Comparison of ENCODE assay signal across 10 mouse cellular contexts in the genomic region with DNA sequence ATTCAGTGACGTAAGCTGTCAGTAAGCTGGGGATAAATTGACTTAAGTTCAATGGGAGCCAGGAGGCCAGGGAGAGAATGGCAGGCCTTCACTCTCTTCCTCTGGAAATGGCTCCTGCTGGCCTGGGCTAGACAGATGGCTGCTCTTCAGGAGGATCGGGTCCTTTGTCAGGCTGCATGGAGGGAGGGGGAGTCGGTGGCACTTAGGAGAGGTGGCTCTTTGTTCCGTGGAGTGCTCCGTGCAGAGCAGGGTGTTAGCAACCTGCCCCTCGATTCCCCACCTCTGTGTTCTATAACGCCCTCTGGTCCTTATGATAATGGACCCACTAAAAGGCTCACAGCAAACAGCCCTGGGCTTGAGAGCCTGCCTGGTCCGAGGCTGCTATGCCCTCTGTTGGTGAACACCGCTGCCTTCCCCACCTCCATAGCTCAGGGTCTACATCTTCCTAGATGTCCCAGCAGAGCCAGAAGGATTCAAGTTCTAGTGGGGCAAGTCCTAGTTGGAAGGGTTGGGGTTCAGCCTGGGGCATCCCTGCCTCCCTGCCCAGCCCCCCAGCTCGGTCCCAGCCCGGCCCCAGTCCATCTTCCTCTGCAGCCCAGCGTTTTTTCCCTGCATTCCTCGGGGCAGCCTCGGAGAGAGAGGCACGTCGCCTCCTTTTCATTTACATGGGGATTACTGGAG.
A peak's percentile ranks its signal among the peaks of the same experiment; 100 is the strongest.
DNase-seq lines count a peak whose midpoint lies in the region; ATAC-seq and TF ChIP-seq lines count a peak whose summit lies in the region.
"Had no signal": no experiment of that assay in that cellular context is flagged by ENCODE, and none has a peak within 500 bp of the region (broad histone marks: within the 10 kb centered on the region; RNA-seq: fewer than 3 reads in every experiment).

No protein-coding gene starts in this region.

- DNase-seq in left cerebral cortex, postnatal 4 days = peak; percentile 24
- no peak for DNase-seq in left cerebral cortex, postnatal 14 days (ENCODE audit: low spot score in 2 of 2)
- DNase-seq in forebrain, embryonic 10.5 days (ENCODE audit: extremely low spot score, low spot score) = peak; percentile 53
- DNase-seq in limb, embryonic 10.5 days (ENCODE audit: low spot score) = no peak
- no peak for DNase-seq in cerebellum, adult 2 months
- DNase-seq in testis, postnatal 14 days (ENCODE audit: low spot score) = no peak
- DNase-seq in adrenal gland, adult (ENCODE audit: inconsistent age in 2 of 2, low spot score in 1 of 2) = no peak
- DNase-seq: kidney, postnatal 10 days; thymus, postnatal 36 days had no signal

- 7% methylated on average over 16 of the region's 16 CpGs for WGBS in forebrain, embryonic 10.5 days
- WGBS in limb, embryonic 10.5 days = 6% methylated on average over 16 of the region's 16 CpGs
- WGBS in neural tube, embryonic 15.5 days = 7% methylated on average over 16 of the region's 16 CpGs
- WGBS in cerebellum, adult 2 months = 11% methylated on average over 16 of the region's 16 CpGs

- no peak for ATAC-seq in neural tube, embryonic 15.5 days (ENCODE audit: low FRiP score)

- peak overlapping the region; percentile 40 for H3K4me3 ChIP-seq in forebrain, embryonic 10.5 days
- peak overlapping the region; percentile 41 for H3K4me3 ChIP-seq in limb, embryonic 10.5 days
- H3K4me3 ChIP-seq in neural tube, embryonic 15.5 days (replicated peaks) = no peak overlapping the region
- H3K4me3 ChIP-seq in cerebellum, adult 2 months (replicated peaks; ENCODE audit: insufficient read depth, low read depth, low read length) = no peak overlapping the region

- H3K27me3 ChIP-seq in forebrain, embryonic 10.5 days (ENCODE audit: poor library complexity, severe bottlenecking) = peaks cover 77% of the 10 kb centered on the region
- peaks cover 91% of the 10 kb centered on the region for H3K27me3 ChIP-seq in limb, embryonic 10.5 days (ENCODE audit: low read depth, poor library complexity, severe bottlenecking)
- H3K27me3 ChIP-seq in neural tube, embryonic 15.5 days (replicated peaks) = peaks cover 32% of the 10 kb centered on the region
- no peaks in the 10 kb centered on the region for H3K27me3 ChIP-seq in cerebellum, adult 2 months (ENCODE audit: control insufficient read depth, insufficient read depth, low read length)

- peaks cover 26% of the 10 kb centered on the region for H3K4me1 ChIP-seq in forebrain, embryonic 10.5 days
- peaks cover 8% of the 10 kb centered on the region for H3K4me1 ChIP-seq in limb, embryonic 10.5 days
- peaks cover 16% of the 10 kb centered on the region for H3K4me1 ChIP-seq in neural tube, embryonic 15.5 days
- H3K4me1 ChIP-seq in cerebellum, adult 2 months (ENCODE audit: control insufficient read depth, insufficient read depth, low read length) = no peaks in the 10 kb centered on the region; the same call in 1 of the 2 replicates

- H3K36me3 ChIP-seq in forebrain, embryonic 10.5 days (replicated peaks) = no peaks in the 10 kb centered on the region
- H3K36me3 ChIP-seq in limb, embryonic 10.5 days = no peaks in the 10 kb centered on the region
- H3K36me3 ChIP-seq in neural tube, embryonic 15.5 days = no peaks in the 10 kb centered on the region

- no peak for TF ChIP-seq CTCF in cerebellum, adult 2 months (IDR thresholded peaks at IDR 0.05; ENCODE audit: borderline replicate concordance, insufficient read depth, low read depth, low read length)

- H3K9me3 ChIP-seq in forebrain, embryonic 10.5 days = no peaks in the 10 kb centered on the region
- no peaks in the 10 kb centered on the region for H3K9me3 ChIP-seq in limb, embryonic 10.5 days (replicated peaks)
- no peaks in the 10 kb centered on the region for H3K9me3 ChIP-seq in neural tube, embryonic 15.5 days (replicated peaks)

- intact Hi-C loops in left cerebral cortex, postnatal 4 days (cut with DNase I) = loop anchor here (10.0 kb wide), 1 partner anchor 505 kb away; a partner anchor contains a TSS
- intact Hi-C loops in left cerebral cortex, postnatal 14 days (cut with DNase I) = no loop called here

- peak overlapping the region; percentile 45 for H3K4me2 ChIP-seq in neural tube, embryonic 15.5 days

- peak overlapping the region; percentile 84 for H3K27ac ChIP-seq in forebrain, embryonic 10.5 days
- H3K27ac ChIP-seq in limb, embryonic 10.5 days = peak overlapping the region; percentile 56
- no peak overlapping the region for H3K27ac ChIP-seq in neural tube, embryonic 15.5 days (replicated peaks)
- no peak overlapping the region for H3K27ac ChIP-seq in cerebellum, adult 2 months (ENCODE audit: insufficient read depth, low read length)

- H3K9ac ChIP-seq in neural tube, embryonic 15.5 days (replicated peaks) = no peak overlapping the region

- TF ChIP-seq POLR2A in cerebellum, adult 2 months (IDR thresholded peaks at IDR 0.05; ENCODE audit: borderline replicate concordance, insufficient read depth, low read length) = no peak

Comparison
In these comparisons a context has a peak if more than half of its experiments do, and no peak if none do; other contexts are left out.
1. DNase-seq: peak in left cerebral cortex, postnatal 4 days (single experiment) and forebrain, embryonic 10.5 days (single experiment); none in left cerebral cortex, postnatal 14 days (0 of 2), limb, embryonic 10.5 days (single experiment), cerebellum, adult 2 months (0 of 2), testis, postnatal 14 days (single experiment) and adrenal gland, adult (0 of 2).
2. H3K27ac ChIP-seq: peak in forebrain, embryonic 10.5 days (single experiment) and limb, embryonic 10.5 days (single experiment); none in neural tube, embryonic 15.5 days (single experiment) and cerebellum, adult 2 months (single experiment).
3. H3K4me3 ChIP-seq: peak in forebrain, embryonic 10.5 days (single experiment) and limb, embryonic 10.5 days (single experiment); none in neural tube, embryonic 15.5 days (single experiment) and cerebellum, adult 2 months (single experiment).